Mouse (Mus musculus): ENCODE measurements around the gene Itga8. TPM values are rescaled to one million over a fixed set of nuclear protein-coding genes. Genes with fewer than 3 reads are reported as not detected.

Itga8 gene
- polyA plus RNA-seq, 1 experiment: 0.77 TPM

DNA sequence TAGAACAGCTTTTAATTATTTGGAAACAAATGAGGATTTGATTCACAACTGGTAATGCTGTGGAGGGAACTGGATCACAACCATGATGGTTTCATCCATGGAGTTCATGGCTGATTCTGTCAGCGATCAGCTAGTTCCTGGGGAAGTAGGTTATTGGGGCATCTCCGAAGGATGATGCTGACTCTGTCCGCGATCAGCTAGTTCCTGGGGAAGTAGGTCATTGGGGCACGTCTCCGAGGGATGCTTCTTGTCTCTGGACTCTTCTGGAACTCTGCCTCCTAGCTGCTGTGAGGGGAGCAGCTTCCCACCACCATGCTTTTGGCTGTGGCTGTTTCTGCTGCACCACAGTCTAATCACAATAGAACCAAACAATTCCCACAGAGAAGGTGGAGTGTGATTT lies 12.3 kb upstream of the Itga8 start:
- no peak for DNase-seq
- no peaks in the 10 kb centered on the region for H3K4me1 ChIP-seq (ENCODE audit: control insufficient read depth, insufficient read depth, low read length)
- H3K27me3 ChIP-seq (ENCODE audit: control insufficient read depth, insufficient read depth, low read length): no peaks in the 10 kb centered on the region
- H3K4me3 ChIP-seq (replicated peaks; ENCODE audit: insufficient read depth, low read depth, low read length): no peak overlapping the region
- no peak overlapping the region for H3K27ac ChIP-seq (ENCODE audit: insufficient read depth, low read length)
- TF ChIP-seq POLR2A (IDR thresholded peaks at IDR 0.05; ENCODE audit: borderline replicate concordance, insufficient read depth, low read length): no peak
- no peak for TF ChIP-seq CTCF (IDR thresholded peaks at IDR 0.05; ENCODE audit: borderline replicate concordance, insufficient read depth, low read depth, low read length)
- 65% methylated on average over 6 of the region's 6 CpGs for WGBS

DNA sequence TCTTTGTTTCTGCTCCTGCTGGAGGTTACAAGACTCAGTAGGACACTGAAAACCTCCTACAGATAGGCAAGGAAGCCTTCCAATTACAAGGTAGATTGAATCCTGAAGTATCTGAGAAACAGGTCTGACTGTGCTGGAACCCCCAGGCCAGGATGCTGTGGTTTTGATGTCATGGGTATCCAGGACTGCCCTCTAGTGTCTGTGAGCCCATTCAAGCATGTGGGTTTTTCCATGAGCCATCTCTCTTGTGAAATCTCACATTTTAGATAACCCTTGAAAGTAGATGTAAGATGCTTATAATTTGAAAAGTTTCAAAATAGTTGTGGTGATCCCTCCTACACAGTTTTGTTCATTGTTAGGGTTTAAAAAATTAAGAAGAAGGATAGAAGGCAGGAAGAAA lies 6.7 kb upstream of the Itga8 start:
- Histone ChIP-seq H3K4me1 (ENCODE audit: control insufficient read depth, insufficient read depth, low read length) (no peaks in the 10 kb centered on the region), H3K4me3 (replicated peaks; ENCODE audit: insufficient read depth, low read depth, low read length) (no peak overlapping the region), H3K27me3 (ENCODE audit: control insufficient read depth, insufficient read depth, low read length) (no peaks in the 10 kb centered on the region), H3K27ac (ENCODE audit: insufficient read depth, low read length) (no peak overlapping the region)
- no peak for DNase-seq
- TF ChIP-seq CTCF (IDR thresholded peaks at IDR 0.05; ENCODE audit: borderline replicate concordance, insufficient read depth, low read depth, low read length) (no peak), POLR2A (IDR thresholded peaks at IDR 0.05; ENCODE audit: borderline replicate concordance, insufficient read depth, low read length) (no peak)

GRCm38 (mm10) chr2:12307311-12307710 lies 5.6 kb upstream of the Itga8 start:
- TF ChIP-seq CTCF (IDR thresholded peaks at IDR 0.05; ENCODE audit: borderline replicate concordance, insufficient read depth, low read depth, low read length) (no peak), POLR2A (IDR thresholded peaks at IDR 0.05; ENCODE audit: borderline replicate concordance, insufficient read depth, low read length) (no peak)
- no peak for DNase-seq
- Histone ChIP-seq H3K27me3 (ENCODE audit: control insufficient read depth, insufficient read depth, low read length) (no peaks in the 10 kb centered on the region), H3K4me3 (replicated peaks; ENCODE audit: insufficient read depth, low read depth, low read length) (no peak overlapping the region), H3K27ac (ENCODE audit: insufficient read depth, low read length) (no peak overlapping the region), H3K4me1 (ENCODE audit: control insufficient read depth, insufficient read depth, low read length) (no peaks in the 10 kb centered on the region)

- no peak for DNase-seq
- TF ChIP-seq POLR2A (IDR thresholded peaks at IDR 0.05; ENCODE audit: borderline replicate concordance, insufficient read depth, low read length) (no peak), CTCF (IDR thresholded peaks at IDR 0.05; ENCODE audit: borderline replicate concordance, insufficient read depth, low read depth, low read length) (no peak)
- no peaks in the 10 kb centered on the region for H3K4me1 ChIP-seq (ENCODE audit: control insufficient read depth, insufficient read depth, low read length)
- H3K27me3 ChIP-seq (ENCODE audit: control insufficient read depth, insufficient read depth, low read length): no peaks in the 10 kb centered on the region; the same call in 1 of the 2 replicates
- H3K4me3 ChIP-seq (replicated peaks; ENCODE audit: insufficient read depth, low read depth, low read length): no peak overlapping the region
- WGBS: 66% methylated on average over 9 of the region's 9 CpGs
- H3K27ac ChIP-seq (ENCODE audit: insufficient read depth, low read length): no peak overlapping the region
Measured at GRCm38 (mm10) chr2:12305064-12305650, 3.4 kb upstream of the Itga8 start.

DNA sequence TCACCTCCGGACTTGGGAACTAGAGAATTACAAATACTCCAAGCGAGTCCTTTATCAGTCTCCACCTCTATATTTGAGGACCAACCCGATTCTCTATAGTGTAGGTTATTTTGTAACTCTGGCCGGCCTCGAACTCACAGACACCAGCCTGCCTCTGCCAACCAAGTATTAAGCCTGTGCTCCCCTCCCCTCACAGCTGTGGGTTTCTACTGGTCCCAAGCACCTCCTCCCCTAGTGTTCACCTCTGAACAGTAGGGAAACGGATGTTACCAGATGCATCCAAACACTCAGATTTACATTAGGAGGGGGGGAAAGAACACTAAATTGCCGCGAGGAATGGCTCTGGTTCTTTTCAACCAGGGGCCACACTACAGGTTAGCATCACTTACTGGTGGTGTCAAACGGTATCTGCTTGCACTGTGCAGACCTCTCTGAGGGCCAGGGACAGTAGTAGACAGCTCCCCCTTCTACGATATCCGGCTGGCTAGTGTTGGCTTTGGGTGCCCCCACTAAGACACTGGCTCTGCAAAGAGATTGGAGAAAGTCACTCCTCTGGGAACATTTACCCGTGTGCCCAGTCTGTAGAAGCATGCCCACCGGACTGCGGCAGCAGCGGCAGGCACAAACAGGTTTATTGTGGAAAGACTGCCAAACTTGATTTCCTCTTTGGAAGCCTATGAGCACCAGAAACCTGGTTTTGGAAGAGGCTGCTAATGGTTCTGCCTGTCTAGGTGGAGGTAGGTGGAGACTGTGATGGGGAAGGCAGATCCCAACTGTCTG lies 1.1 kb downstream of the Itga8 start:
- no peaks in the 10 kb centered on the region for H3K4me1 ChIP-seq (ENCODE audit: control insufficient read depth, insufficient read depth, low read length)
- TF ChIP-seq CTCF (IDR thresholded peaks at IDR 0.05; ENCODE audit: borderline replicate concordance, insufficient read depth, low read depth, low read length) (no peak), POLR2A (IDR thresholded peaks at IDR 0.05; ENCODE audit: borderline replicate concordance, insufficient read depth, low read length) (no peak)
- no peak overlapping the region for H3K27ac ChIP-seq (ENCODE audit: insufficient read depth, low read length)
- 73% methylated on average over 15 of the region's 15 CpGs for WGBS
- H3K27me3 ChIP-seq (ENCODE audit: control insufficient read depth, insufficient read depth, low read length): no peaks in the 10 kb centered on the region; the same call in 1 of the 2 replicates
- DNase-seq: no peak
- H3K4me3 ChIP-seq (replicated peaks; ENCODE audit: insufficient read depth, low read depth, low read length): no peak overlapping the region

- Histone ChIP-seq H3K27ac (ENCODE audit: insufficient read depth, low read length) (no peak overlapping the region), H3K27me3 (ENCODE audit: control insufficient read depth, insufficient read depth, low read length) (no peaks in the 10 kb centered on the region; the same call in 1 of the 2 replicates)
Measured at GRCm38 (mm10) chr2:12297287-12297686, 4.4 kb downstream of the Itga8 start.

GRCm38 (mm10) chr2:12295150-12295549 lies 6.6 kb downstream of the Itga8 start:
- Histone ChIP-seq H3K27me3 (ENCODE audit: control insufficient read depth, insufficient read depth, low read length) (no peaks in the 10 kb centered on the region; the same call in 1 of the 2 replicates), H3K27ac (ENCODE audit: insufficient read depth, low read length) (no peak overlapping the region), H3K4me3 (replicated peaks; ENCODE audit: insufficient read depth, low read depth, low read length) (no peak overlapping the region), H3K4me1 (ENCODE audit: control insufficient read depth, insufficient read depth, low read length) (no peaks in the 10 kb centered on the region)
- DNase-seq: no peak
- 97% methylated on average over 6 of the region's 6 CpGs for WGBS
- TF ChIP-seq CTCF (IDR thresholded peaks at IDR 0.05; ENCODE audit: borderline replicate concordance, insufficient read depth, low read depth, low read length) (no peak), POLR2A (IDR thresholded peaks at IDR 0.05; ENCODE audit: borderline replicate concordance, insufficient read depth, low read length) (no peak)

More at GRCm38 (mm10) chr2:12297287-12297686, 4.4 kb downstream of the Itga8 start:
- 18% methylated on average over 5 of the region's 5 CpGs for WGBS
- TF ChIP-seq CTCF (IDR thresholded peaks at IDR 0.05; ENCODE audit: borderline replicate concordance, insufficient read depth, low read depth, low read length) (no peak), POLR2A (IDR thresholded peaks at IDR 0.05; ENCODE audit: borderline replicate concordance, insufficient read depth, low read length) (no peak)
- DNase-seq: peak in 1 of 2 experiments; percentile 9
- H3K4me1 ChIP-seq (ENCODE audit: control insufficient read depth, insufficient read depth, low read length): no peaks in the 10 kb centered on the region
- H3K4me3 ChIP-seq (replicated peaks; ENCODE audit: insufficient read depth, low read depth, low read length): no peak overlapping the region

GRCm38 (mm10) chr2:12294060-12294459 lies 7.7 kb downstream of the Itga8 start:
- H3K27ac ChIP-seq (ENCODE audit: insufficient read depth, low read length): no peak overlapping the region
- no peaks in the 10 kb centered on the region for H3K4me1 ChIP-seq (ENCODE audit: control insufficient read depth, insufficient read depth, low read length)
- H3K27me3 ChIP-seq (ENCODE audit: control insufficient read depth, insufficient read depth, low read length): no peaks in the 10 kb centered on the region; the same call in 1 of the 2 replicates
- WGBS: 77% methylated on average over 3 of the region's 3 CpGs
- TF ChIP-seq CTCF (IDR thresholded peaks at IDR 0.05; ENCODE audit: borderline replicate concordance, insufficient read depth, low read depth, low read length) (no peak), POLR2A (IDR thresholded peaks at IDR 0.05; ENCODE audit: borderline replicate concordance, insufficient read depth, low read length) (no peak)
- H3K4me3 ChIP-seq (replicated peaks; ENCODE audit: insufficient read depth, low read depth, low read length): no peak overlapping the region
- DNase-seq: no peak

All from cerebellum, adult 2 months (tissue).